Mouse (Mus musculus): ENCODE measurements around the gene Nkx1-2.
A peak's percentile ranks its signal among the peaks of the same experiment; 100 is the strongest.

Nkx1-2 gene

GRCm38 (mm10) chr7:132599071-132599975, at the start of gene Nkx1-2:
Gene Nkx1-2, minus strand, starts transcription at chr7:132599637.
- no peak for DNase-seq (ENCODE audit: low read depth, low spot score)

- DNase-seq (ENCODE audit: low read depth, low spot score) = no peak
These were observed 47.1 kb upstream of the Nkx1-2 start for GRCm38 (mm10) chr7:132646514-132646913.

- DNase-seq (ENCODE audit: low read depth, low spot score) = no peak
These were observed 45.3 kb upstream of the Nkx1-2 start for GRCm38 (mm10) chr7:132644605-132645279.

GRCm38 (mm10) chr7:132641606-132642005, 42.2 kb upstream of the Nkx1-2 start:
- no peak for DNase-seq (ENCODE audit: low read depth, low spot score)

- no peak for DNase-seq (ENCODE audit: low read depth, low spot score)
These were observed 41.5 kb upstream of the Nkx1-2 start for GRCm38 (mm10) chr7:132640946-132641345.

GRCm38 (mm10) chr7:132638446-132639087, 39.1 kb upstream of the Nkx1-2 start:
- peak; percentile 61 for DNase-seq (ENCODE audit: low read depth, low spot score)

GRCm38 (mm10) chr7:132637292-132637691, 37.9 kb upstream of the Nkx1-2 start:
- DNase-seq (ENCODE audit: low read depth, low spot score) = no peak

- DNase-seq (ENCODE audit: low read depth, low spot score) = no peak
These were observed 31.9 kb upstream of the Nkx1-2 start for GRCm38 (mm10) chr7:132631313-132631712.

GRCm38 (mm10) chr7:132627448-132627847, 28.0 kb upstream of the Nkx1-2 start:
- no peak for DNase-seq (ENCODE audit: low read depth, low spot score)

GRCm38 (mm10) chr7:132626174-132626573, 26.7 kb upstream of the Nkx1-2 start:
- no peak for DNase-seq (ENCODE audit: low read depth, low spot score)

GRCm38 (mm10) chr7:132624161-132624560, 24.7 kb upstream of the Nkx1-2 start:
- DNase-seq (ENCODE audit: low read depth, low spot score) = no peak

GRCm38 (mm10) chr7:132619975-132620918, 20.8 kb upstream of the Nkx1-2 start:
- no peak for DNase-seq (ENCODE audit: low read depth, low spot score)

- no peak for DNase-seq (ENCODE audit: low read depth, low spot score)
These were observed 20.1 kb upstream of the Nkx1-2 start for GRCm38 (mm10) chr7:132619549-132619948.

- no peak for DNase-seq (ENCODE audit: low read depth, low spot score)
These were observed 17.7 kb upstream of the Nkx1-2 start for GRCm38 (mm10) chr7:132617021-132617564.

- no peak for DNase-seq (ENCODE audit: low read depth, low spot score)
These were observed 17.0 kb upstream of the Nkx1-2 start for GRCm38 (mm10) chr7:132616391-132616790.

- DNase-seq (ENCODE audit: low read depth, low spot score) = no peak
These were observed 15.9 kb upstream of the Nkx1-2 start for GRCm38 (mm10) chr7:132615346-132615745.

- DNase-seq (ENCODE audit: low read depth, low spot score) = no peak
These were observed 12.1 kb upstream of the Nkx1-2 start for GRCm38 (mm10) chr7:132611530-132611929.

- DNase-seq (ENCODE audit: low read depth, low spot score) = peak; percentile 71
These were observed 11.3 kb upstream of the Nkx1-2 start, which contains the start of gene Lhpp for GRCm38 (mm10) chr7:132610468-132611318. Gene Lhpp, plus strand, starts transcription at chr7:132610638.

GRCm38 (mm10) chr7:132608316-132609020, 9.0 kb upstream of the Nkx1-2 start:
- DNase-seq (ENCODE audit: low read depth, low spot score) = no peak

Measured in retina, postnatal 7 days (tissue).